Mouse (Mus musculus) 3T3-L1 (cell line): ENCODE results near the gene Knl1.
A peak's percentile ranks its signal among the peaks of the same experiment; 100 is the strongest.
"Not testable (repeated sequence)": the region's sequence is repeated elsewhere in the genome, so short reads cannot be mapped to it uniquely, and the experiment has no call there.

ENCODE experiments used
- DNase-seq: peaks from one replicate; pipeline ENCODE4 v3.0.0-alpha.2; 2015; ENCODE audit warnings: low read depth, low spot score

Knl1 gene

GRCm38 (mm10) chr2:119046649-119047611 lies at the start of gene Knl1:
Gene Knl1 (plus strand): TSS chr2:119047119.
- peak; percentile 97 for DNase-seq

DNA sequence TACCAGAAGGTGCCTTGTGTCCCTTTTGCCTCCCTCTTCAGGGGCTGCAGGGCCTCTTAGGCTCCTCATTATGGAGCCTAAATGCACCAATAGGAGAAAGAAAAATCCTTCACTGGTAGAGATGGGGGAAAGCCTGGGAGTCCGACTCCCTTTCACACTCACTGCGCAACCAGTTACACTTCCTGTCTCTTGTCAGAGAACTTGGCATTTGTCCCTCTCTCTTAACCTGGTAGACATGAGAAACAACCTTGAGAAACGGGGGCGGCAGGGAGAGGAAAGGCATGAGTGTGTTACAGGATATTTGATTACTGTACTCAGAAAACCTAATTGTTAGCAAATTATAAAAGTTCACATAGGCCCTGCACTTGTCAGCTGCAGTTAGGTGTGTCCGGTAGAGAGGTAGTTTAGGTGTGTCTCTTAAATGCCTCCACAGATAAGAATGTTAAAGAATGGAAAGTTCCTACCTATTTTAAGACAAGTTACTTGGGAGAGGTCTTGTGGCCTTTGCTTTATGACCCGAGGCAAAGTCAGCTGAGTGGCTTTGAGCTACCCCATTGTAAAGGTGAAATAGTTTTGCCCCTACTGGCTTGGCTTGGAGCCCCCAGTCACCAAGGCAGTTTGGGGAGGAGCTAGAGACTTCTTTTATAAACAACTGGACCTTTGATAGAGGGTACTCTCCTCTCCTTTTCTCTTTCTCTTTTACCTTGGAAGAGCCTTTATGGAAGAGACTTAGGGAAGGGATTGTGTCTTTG lies 48.6 kb upstream of the Knl1 start:
- DNase-seq: no peak

DNA sequence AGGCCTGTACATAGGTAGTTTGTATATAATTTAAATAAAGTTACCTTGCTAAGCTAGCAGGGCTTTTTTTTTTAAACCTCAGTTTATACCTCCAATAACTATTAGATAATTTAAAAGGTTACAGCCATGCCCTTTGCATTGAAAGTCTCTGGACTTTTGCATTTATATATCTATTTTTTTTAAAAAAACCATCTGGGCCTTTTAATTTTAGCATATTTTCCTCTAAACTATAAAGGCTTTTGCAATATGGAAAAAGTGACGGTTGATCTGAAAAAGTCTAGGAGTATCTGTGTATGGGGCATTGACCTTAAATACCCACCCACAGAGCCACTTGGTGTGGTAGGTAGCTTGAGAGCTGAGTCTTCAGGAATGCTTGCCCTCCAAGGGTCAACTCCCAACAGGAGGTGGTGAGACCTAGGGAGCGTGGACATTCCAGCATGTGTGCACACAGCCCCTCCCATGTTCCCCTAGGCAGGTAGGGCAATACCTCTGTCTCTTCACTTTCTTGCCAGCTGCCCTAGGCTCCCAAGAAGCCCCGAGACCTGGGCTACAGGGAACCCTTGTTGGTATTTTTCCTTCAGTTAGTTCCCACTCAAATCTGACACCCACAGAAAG lies 47.8 kb upstream of the Knl1 start:
- no peak for DNase-seq

DNA sequence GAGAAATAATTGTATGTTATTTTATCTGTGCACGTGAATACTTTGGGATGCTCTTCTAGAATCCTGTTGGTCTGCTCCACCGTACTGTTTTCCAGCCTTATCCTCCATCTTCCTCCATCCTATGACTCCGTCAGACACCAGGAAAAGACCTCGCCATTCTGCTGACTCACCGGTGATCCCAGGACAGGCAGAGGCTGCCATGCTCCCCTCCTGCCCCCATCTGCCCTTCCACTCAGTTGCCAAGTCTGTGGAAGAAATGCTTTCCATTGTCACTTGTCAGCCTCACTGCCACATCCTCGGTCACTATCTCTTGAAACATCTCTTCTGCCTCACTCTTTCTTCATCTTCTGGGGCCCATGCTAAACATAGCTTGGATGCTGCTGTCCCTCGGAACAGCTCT lies 40.0 kb upstream of the Knl1 start:
- no peak for DNase-seq

GRCm38 (mm10) chr2:119009376-119009775 lies 37.5 kb upstream of the Knl1 start:
- DNase-seq: peak; percentile 84

GRCm38 (mm10) chr2:119014989-119015388 lies 31.9 kb upstream of the Knl1 start:
- DNase-seq: no peak

DNA sequence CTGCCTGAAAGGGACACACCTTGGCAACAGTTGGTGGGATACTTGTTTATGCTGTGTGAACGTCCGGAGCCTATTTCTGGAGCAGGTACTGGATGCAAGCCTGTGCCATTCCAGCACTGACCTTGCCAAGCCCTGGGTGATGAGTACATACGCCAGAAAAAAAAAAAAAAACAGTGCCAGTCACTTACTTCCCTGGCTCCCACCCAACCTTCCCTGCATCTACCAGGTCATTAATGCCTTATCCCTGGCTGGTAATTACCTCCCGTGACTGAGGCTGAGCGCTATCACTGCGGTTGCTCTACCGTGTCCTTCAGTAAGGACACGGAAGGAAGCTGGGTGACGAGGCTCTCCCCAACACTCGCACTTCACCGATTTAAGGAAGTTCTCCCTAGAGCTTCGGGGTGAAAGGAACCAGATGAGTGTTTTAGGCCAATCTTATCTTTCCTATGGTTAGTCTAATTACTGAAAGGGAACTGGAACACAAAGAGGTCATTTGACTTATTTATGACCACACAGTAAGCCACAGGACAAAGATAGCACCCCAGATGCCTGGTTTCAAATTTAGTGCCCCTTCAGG lies 31.2 kb upstream of the Knl1 start:
- DNase-seq: no peak

DNA sequence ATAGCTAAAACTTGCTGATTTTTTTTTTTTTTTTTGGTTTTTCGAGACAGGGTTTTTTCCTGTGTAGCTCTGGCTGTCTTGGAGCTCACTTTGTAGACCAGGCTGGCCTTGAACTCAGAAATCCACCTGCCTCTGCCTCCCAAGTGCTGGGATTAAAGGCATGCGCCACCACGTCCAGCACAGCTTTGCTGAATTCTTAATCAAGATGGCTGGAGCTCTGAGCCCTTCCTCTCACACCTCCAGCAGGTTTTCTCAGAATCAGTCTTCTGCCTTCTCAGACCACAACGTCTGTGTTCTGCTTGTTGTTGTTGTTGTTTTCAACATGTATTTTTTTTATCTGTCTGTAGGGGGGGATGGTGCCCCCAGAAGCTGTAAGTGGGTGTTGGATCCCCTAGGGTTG lies 30.6 kb upstream of the Knl1 start:
- not testable (repeated sequence) for DNase-seq

DNA sequence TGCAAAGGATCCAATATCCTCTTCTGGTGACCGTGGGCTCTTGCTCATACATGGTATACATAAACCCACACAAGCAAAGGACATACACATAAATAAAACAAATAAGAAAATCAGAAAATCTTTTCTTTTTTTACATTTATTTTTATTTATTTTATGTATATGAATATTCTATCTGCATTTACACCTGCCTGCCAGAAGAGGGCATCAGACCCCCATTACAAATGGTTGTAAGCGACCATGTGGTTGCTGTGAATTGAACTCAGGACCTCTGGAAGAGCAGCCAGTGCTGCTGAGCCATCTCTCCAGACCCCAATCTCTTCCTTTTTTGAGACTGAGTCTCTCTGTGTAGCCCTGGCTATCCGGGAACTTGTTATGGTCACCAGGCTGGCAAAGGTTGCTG lies 29.3 kb upstream of the Knl1 start:
- DNase-seq: no peak

DNA sequence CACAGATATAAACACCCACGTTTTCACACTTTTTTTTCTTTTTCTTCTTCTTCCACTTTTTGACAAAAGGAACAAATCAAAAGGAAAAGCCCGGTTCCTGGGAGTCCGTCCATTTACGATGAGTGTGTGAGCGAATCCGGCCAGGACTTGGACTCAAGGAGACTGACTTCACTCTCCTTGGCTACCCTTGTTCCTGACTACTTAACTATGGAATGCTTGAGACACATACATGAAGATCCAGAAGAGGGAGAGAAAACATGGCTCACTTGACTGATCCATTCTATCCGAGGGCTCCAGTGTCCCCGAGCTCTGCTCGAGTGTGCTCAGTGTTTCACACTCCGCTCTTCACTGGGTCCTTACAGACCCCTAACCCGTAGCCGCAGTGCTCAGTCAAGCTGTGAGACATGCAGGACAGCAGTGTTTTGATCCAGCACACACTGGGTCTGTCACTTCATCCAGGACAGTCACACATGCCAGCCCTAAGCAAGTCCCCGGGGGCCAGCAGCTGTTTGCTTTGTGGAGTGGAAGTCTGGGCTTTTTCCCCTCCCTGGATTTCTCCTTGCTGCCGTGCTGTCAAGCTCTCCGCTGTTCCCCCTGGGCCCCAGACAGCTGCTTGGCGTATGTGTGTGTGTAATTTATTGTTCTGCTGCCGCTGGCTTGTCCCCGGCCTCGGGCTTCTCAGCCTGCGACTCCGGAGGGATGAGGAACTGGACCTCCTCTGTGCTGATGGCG lies 28.4 kb upstream of the Knl1 start:
- DNase-seq: no peak

DNA sequence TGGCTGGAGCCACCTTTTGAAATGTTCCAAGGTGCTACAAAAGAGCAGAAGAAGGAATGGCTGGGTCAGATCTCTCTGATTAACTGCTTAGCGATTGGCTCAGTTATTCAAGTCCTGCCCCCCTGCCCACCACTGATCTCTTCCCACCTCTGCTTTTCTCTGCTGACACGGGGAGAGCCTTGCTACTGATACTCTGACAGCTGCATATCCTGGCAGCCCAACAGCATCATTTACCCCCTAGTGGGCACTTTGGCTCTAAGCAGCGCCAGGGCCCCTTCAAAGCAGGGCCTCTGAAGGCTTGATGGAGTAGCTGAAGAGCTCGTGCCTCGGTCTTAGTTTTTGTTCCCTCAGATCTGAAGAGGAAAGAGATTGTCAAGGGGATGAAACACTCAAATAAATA lies 27.8 kb upstream of the Knl1 start:
- no peak for DNase-seq

GRCm38 (mm10) chr2:119019538-119019937 lies 27.4 kb upstream of the Knl1 start:
- DNase-seq: no peak

DNA sequence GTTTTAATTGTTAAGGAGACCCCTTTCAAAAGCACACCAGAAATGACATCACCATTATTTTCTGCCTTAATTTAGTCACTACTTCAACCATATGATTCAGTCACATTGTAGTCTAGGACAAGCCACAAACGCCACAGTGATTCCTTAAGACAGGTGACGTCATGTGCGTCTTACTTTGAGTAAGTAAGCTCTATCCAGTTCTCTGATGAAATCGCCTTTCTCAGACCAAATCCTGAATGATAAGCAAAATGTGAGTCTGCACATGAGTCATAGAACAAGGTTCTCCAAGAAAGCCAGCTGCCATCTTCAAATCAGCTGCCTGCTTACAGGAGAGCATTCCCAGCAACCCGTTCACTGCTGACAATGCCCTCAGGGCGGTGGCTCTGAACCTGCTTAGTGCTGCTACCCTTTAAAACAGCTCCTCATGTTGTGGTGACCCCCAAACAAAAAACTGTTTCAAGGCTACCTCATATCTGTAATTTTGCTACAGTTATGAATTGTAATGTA lies 23.7 kb upstream of the Knl1 start:
- peak; percentile 71 for DNase-seq

- peak; percentile 44 for DNase-seq
Measured at GRCm38 (mm10) chr2:119024536-119025238, 22.2 kb upstream of the Knl1 start.

GRCm38 (mm10) chr2:119025239-119025616 lies 21.7 kb upstream of the Knl1 start:
- DNase-seq: no peak

- DNase-seq: no peak
Measured at GRCm38 (mm10) chr2:119026951-119027350, 20.0 kb upstream of the Knl1 start.

DNA sequence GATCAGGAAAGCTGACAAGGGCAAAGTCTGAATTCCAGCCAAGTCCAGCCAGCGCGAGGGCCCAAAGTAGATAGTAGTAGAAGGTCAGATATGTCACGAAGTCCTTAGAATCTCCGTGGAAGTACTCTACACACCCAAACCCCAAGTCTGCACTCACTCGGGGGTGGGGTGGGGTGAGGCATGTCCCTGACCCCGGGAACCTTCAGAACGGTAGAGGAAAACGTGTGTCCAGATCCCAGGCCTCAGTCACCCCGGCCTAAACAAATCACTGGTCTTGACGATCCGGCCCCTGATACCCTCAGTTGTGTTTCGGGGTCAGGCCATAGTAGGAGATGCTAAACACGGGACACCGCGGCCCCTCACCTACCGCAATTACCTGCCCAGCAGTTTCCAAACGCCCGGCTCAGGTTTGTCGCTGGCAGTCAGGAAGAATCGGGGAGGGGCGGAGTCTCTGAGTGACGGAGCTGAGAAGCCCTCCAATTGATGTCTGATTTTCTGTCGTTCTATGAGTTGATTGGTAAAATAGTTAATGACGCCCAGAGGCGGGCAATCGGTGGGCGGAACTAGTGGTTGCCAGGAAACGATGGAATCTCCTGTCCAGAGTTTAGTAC lies 17.9 kb upstream of the Knl1 start, which contains the start of gene Ccdc32:
TSS of gene Ccdc32 (minus strand) at position 453 of the 611 bp plus-strand sequence.
- DNase-seq: peak; percentile 99

- peak; percentile 94 for DNase-seq
Measured at GRCm38 (mm10) chr2:119032191-119032590, 14.7 kb upstream of the Knl1 start.

DNA sequence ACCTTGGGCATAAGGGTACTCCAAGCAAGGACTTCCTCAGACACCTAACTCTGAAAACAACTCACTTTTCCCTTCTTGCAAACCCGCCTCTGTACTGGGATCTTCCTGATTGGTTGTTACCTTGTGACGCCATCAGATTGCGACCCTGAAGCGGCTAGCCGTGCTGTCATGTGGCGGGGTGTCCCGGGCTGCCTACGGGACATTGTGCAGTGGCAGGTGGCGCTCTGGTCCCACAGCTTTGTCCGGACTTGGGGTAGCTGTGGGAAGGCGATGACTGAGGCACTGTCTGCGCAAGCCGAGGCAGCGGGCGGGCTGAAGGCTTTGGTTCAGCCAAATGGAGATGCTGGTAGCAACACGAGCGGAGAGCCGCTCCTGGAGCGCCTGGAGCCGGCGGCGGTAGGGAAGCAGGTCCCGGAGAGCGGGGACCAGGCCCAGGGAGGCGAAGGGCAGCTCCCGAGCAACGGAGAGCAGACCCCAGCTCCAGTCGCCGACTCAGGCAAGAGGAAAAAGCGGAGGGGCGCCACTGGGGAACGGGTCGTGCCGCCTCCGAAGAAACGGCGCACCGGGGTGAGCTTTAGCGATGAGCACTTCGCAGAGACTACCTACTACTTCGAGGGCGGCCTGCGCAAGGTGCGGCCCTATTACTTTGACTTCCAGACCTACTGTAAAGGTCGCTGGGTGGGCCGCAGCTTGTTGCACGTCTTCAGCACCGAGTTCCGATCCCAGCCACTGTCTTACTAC lies 12.1 kb upstream of the Knl1 start, which contains the start of gene Rpusd2:
TSS of gene Rpusd2 (plus strand) at position 135 of the 741 bp plus-strand sequence.
- DNase-seq: peak; percentile 97
